Mouse (Mus musculus) liver, postnatal 0 days (tissue): Measurements from ENCODE around the gene Trpm6. TPM values are rescaled to one million over a fixed set of nuclear protein-coding genes. Genes with fewer than 3 reads are reported as not detected.

Experiments used
- ATAC-seq: fragments of 200-750 bp; cut with Nextera tagmentation; 2 replicates; pipeline ENCODE4 v1.8.0; 2017; ENCODE audit warnings: mild to moderate bottlenecking, moderate library complexity
- DNase-seq: peaks from one replicate; pipeline ENCODE4 v3.0.0-alpha.2; 2016
- H3K27ac ChIP-seq: fragments of 300-500 bp; sonication (generic); 2 replicates; pipeline ENCODE4 v1.5.1; 2014; ENCODE audit warnings: antibody characterized with exemption, moderate library complexity, mild to moderate bottlenecking, low read depth
- H3K27me3 ChIP-seq: fragments of 300-500 bp; sonication (generic); 2 replicates; pipeline ENCODE4 v1.6.1; 2014; ENCODE audit warnings: low read length, control low read depth, mixed read lengths; ENCODE audit not compliant: insufficient read depth
- H3K36me3 ChIP-seq: fragments of 300-500 bp; sonication (generic); replicated peaks from 2 replicates; pipeline ENCODE4 v1.6.1; 2014; ENCODE audit warnings: mild to moderate bottlenecking, control low read depth, low read length, moderate library complexity, mixed read lengths; ENCODE audit not compliant: insufficient read depth
- H3K4me1 ChIP-seq: fragments of 300-500 bp; sonication (generic); 2 replicates; pipeline ENCODE4 v1.6.1; 2014; ENCODE audit warnings: antibody characterized with exemption, mild to moderate bottlenecking, control low read depth; ENCODE audit not compliant: insufficient read depth
- H3K4me2 ChIP-seq: fragments of 300-500 bp; sonication (generic); 2 replicates; pipeline ENCODE4 v1.6.1; 2014; ENCODE audit warnings: low read depth, mild to moderate bottlenecking, low read length, moderate library complexity, mixed read lengths
- H3K4me3 ChIP-seq: fragments of 300-500 bp; sonication (generic); 2 replicates; pipeline ENCODE4 v1.5.1; 2014; ENCODE audit warnings: low read depth, low read length
- H3K9ac ChIP-seq: fragments of 300-500 bp; sonication (generic); replicated peaks from 2 replicates; pipeline ENCODE4 v1.6.1; 2014; ENCODE audit warnings: mild to moderate bottlenecking, moderate library complexity
- H3K9me3 ChIP-seq: fragments of 300-500 bp; sonication (generic); 2 replicates; pipeline ENCODE4 v1.6.1; 2016; ENCODE audit warnings: mild to moderate bottlenecking, control low read depth, low read length, mixed read lengths
- CTCF ChIP-seq: sonication (generic); IDR thresholded peaks from 2 replicates; pipeline ENCODE4 v1.5.1; 2016; ENCODE audit warnings: antibody characterized with exemption, low read depth
- EP300 ChIP-seq: IDR thresholded peaks from 2 replicates; pipeline ENCODE4 v1.6.1; 2016; ENCODE audit warnings: antibody characterized with exemption, low read depth, mild to moderate bottlenecking
- WGBS: fragments of 180-500 bp; shearing (Covaris S2); extraction: QIAGEN DNeasy Blood & Tissue Kit; methylation state at CpG from one replicate; pipeline ENCODE4 v1.1.7; 2014; ENCODE audit not compliant: insufficient replicate concordance; 5-methylcytosine and 5-hydroxymethylcytosine counted together
- polyA plus RNA-seq: library from polyadenylated mRNA; unstranded; fragments of >200 nt; fragmentation: Nextera tagmentation; extraction: Ambion mirVana; gene quantifications from 2 replicates; pipeline ENCODE4 v1.2.1, GENCODE M21; 2015

The Trpm6 gene
- polyA plus RNA-seq, 1 experiment from 2014 or later: 0.05 TPM

DNA sequence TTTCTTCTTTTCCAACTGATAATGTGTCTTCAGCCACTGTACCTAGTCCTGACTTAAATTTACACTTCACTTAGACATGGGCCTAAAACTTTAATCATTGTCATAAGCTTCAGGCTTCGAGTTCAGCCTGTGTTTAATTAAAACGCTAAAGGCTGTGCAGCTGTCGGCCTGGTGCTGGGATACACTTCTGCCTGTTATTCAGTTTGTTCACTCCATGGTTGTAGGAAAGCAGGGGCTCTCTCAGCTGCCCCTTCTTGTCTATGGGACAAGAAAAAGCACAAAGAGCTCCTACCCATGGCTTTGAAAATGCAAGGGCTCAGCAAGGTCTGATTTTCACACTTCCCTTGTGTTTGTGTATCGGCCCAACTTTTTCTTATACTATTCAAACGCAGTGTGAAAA lies 131.4 kb downstream of the Trpm6 start:
- DNase-seq (no peak), ATAC-seq (no peak)
- 78% methylated on average over 5 of the region's 5 CpGs for WGBS
- Histone ChIP-seq H3K27me3 (no peaks in the 10 kb centered on the region), H3K9ac (no peak overlapping the region), H3K4me1 (no peaks in the 10 kb centered on the region), H3K4me2 (no peak overlapping the region), H3K4me3 (no peak overlapping the region), H3K36me3 (no peaks in the 10 kb centered on the region), H3K27ac (no peak overlapping the region), H3K9me3 (no peaks in the 10 kb centered on the region)
- no peak for TF ChIP-seq EP300
- no peak for TF ChIP-seq CTCF

DNA sequence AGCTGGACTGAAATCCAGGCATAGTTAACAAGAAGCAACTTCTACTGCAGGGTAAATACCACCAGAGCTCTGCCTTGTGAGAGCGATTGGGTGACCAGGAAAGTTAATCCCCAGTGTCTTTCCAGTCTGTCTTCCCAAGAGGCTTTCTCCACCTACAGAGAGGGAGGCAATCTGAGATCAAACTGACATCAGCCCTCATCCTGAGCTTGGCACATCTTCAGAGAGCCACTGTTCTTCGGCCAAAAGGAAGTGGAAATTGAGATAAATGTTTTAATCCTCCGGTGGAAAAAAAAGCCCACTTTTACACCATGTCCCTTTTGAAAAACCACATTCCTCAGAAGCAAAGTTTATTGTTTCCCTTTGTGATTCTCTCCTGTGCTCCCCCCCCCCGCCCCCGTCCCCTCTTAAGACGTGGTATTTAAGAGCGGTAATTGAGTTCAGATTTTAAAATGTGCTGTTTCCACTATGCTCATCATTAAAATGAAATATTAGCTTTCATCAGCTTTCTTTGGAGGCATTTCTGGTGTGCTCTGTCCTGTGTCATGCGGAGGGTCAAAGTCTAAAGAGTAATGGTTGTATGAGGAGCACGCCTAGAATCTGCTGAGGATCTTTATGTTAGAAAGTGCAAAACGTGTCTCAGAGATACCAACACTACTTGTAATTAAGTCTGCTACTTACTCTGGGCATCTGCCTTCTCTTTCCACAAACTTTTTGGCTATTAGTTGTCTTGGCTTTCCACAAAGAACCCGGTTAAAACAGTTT lies 138.0 kb downstream of the Trpm6 start:
- 51% methylated on average over 11 of the region's 11 CpGs for WGBS
- TF ChIP-seq CTCF (no peak), EP300 (no peak)
- no peak for ATAC-seq

DNA sequence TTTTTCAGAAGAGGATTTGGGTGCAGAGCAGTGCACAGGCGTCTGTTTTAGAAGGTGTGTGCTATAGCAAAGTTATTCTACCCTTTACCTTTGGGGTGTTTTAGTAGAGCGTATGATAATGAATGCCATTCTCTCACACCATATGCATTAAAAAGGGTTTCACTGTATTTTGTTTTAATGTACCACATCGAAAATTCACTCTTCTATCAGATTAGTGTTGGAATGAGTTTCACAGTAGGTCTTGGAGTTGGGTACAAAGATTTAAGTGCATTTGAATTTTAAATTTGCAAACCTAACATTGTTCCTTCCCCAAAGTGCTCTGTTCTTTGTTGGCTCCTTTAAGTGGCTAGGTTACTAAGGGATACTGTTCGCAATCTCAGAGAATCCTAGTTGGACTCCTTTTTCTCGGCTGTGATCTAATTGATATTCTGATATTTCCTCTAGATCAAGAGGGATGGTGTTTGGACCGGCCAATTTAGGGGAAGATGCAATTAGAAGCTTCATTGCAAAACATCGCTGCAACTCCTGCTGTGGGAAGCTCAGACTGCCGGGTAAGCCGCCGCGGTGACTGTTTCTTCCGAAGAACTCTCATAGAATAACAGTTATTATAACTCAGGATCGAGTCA lies 138.8 kb downstream of the Trpm6 start:
- no peak for DNase-seq
- Histone ChIP-seq H3K4me3 (no peak overlapping the region), H3K4me2 (no peak overlapping the region), H3K27ac (no peak overlapping the region), H3K9me3 (no peaks in the 10 kb centered on the region), H3K27me3 (no peaks in the 10 kb centered on the region), H3K36me3 (no peaks in the 10 kb centered on the region), H3K4me1 (no peaks in the 10 kb centered on the region), H3K9ac (no peak overlapping the region)
- ATAC-seq: no peak
- WGBS: 41% methylated on average over 13 of the region's 13 CpGs
- TF ChIP-seq CTCF: no peak
- no peak for TF ChIP-seq EP300

More for the DNA sequence above, 138.0 kb downstream of the Trpm6 start:
- no peak overlapping the region for H3K4me3 ChIP-seq
- H3K27ac ChIP-seq: no peak overlapping the region
- H3K9me3 ChIP-seq: no peaks in the 10 kb centered on the region
- no peak for DNase-seq
- no peak overlapping the region for H3K4me2 ChIP-seq
- H3K36me3 ChIP-seq: no peaks in the 10 kb centered on the region
- H3K27me3 ChIP-seq: no peaks in the 10 kb centered on the region
- no peak overlapping the region for H3K9ac ChIP-seq
- H3K4me1 ChIP-seq: no peaks in the 10 kb centered on the region

DNA sequence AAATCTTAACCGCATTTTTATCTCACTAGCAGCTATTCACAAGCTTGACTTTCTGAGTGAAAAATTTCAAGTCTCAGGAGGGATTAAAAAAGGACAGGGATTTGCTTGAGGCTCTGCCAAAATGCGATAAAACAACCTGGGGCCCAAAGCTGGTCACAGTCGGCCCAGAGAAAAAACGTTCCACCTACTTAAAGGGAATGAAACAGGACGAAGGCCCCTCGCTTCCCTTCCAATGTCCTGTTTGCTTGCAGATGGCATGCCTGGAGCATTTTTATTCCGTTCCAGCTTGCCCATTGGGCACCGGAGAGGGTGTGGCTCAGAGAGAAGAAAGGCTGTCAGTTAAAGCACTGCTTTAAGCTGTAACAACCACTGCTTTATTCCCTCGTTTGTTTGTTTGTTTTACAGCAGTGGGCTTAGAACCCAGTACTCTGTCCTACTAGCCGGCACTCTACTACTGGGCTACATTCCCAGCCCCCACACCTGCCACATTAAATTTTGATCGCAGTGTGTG lies 139.4 kb downstream of the Trpm6 start:
- Histone ChIP-seq H3K4me1 (no peaks in the 10 kb centered on the region), H3K4me2 (no peak overlapping the region), H3K36me3 (no peaks in the 10 kb centered on the region), H3K4me3 (no peak overlapping the region), H3K27ac (no peak overlapping the region), H3K9me3 (no peaks in the 10 kb centered on the region), H3K9ac (no peak overlapping the region), H3K27me3 (no peaks in the 10 kb centered on the region)
- TF ChIP-seq EP300 (no peak), CTCF (no peak)
- WGBS: 19% methylated on average over 11 of the region's 11 CpGs
- ATAC-seq (no peak), DNase-seq (no peak)

GRCm38 (mm10) chr19:18889632-18890031 lies 139.8 kb downstream of the Trpm6 start:
- H3K4me1 ChIP-seq: no peaks in the 10 kb centered on the region
- no peak for DNase-seq
- ATAC-seq: no peak
- no peak overlapping the region for H3K9ac ChIP-seq
- no peaks in the 10 kb centered on the region for H3K9me3 ChIP-seq
- no peak overlapping the region for H3K4me3 ChIP-seq
- TF ChIP-seq EP300 (no peak), CTCF (no peak)
- H3K4me2 ChIP-seq: no peak overlapping the region
- WGBS: 75% methylated on average over 1 of the region's 1 CpGs
- H3K27me3 ChIP-seq: no peaks in the 10 kb centered on the region
- H3K36me3 ChIP-seq: no peaks in the 10 kb centered on the region
- H3K27ac ChIP-seq: no peak overlapping the region

DNA sequence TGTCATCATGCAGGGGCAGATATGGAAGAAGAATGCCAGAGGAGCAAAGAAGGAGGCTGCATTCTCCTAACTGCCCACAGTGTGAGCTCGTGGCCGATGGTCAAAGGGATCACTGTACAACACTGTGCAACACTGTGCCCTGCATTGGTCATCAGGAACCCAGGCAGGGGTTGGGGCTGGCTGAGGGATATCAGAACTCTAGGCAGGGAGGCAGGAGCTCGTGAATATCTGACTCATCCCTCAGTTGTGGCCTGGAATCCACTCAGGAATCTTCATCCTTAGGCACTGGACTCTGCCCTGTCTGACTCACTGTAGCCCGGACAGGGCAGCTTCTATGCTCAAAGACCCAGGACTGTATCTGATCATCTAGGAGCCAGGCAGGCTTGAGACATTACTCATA lies 140.4 kb downstream of the Trpm6 start:
- Histone ChIP-seq H3K36me3 (no peaks in the 10 kb centered on the region), H3K27ac (no peak overlapping the region), H3K4me3 (no peak overlapping the region), H3K4me1 (no peaks in the 10 kb centered on the region), H3K4me2 (no peak overlapping the region), H3K27me3 (no peaks in the 10 kb centered on the region), H3K9me3 (no peaks in the 10 kb centered on the region), H3K9ac (no peak overlapping the region)
- no peak for TF ChIP-seq EP300
- TF ChIP-seq CTCF: no peak
- DNase-seq (no peak), ATAC-seq (no peak)
- WGBS: 67% methylated on average over 4 of the region's 4 CpGs
